Mouse (Mus musculus): ENCODE measurements around the gene Sel1l3.

Gene Sel1l3

DNA sequence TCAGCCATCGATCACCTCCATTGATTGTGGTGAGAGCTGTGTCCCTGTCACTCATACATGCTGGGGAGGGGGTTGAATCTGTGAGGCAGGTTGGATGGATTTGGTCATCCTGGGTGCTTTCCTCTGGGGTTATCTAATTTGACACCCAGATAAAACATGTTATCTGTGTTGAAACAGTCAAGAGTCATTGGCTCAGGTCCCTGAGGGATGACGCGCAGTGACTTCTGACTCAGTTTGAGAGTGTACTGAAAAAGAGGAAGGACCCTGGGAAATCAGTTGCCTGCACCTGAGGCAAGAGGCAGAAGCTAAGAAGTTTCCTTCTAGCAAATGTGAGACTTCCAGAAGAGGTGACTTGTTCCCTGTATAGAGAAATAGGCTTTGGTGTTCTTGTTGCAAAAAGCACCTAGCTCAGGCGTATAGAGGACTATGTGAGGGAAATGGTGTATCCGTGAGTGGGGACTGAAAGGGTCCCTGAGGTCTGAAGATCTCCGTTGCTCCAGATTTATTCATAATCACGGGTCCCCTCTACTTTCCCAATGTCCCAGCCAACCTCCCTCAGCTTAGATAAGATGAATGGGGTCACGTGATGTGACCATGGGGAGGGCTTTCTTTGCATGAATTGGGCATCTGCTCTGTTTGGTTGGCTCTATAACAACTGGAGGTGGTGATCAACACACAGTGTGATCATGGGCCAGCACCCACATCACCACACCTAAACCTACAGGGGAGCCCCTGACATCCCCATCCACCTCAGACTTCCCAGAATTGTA lies 73.4 kb downstream of the Sel1l3 start:
- DNase-seq (ENCODE audit: low read depth): no peak

DNA sequence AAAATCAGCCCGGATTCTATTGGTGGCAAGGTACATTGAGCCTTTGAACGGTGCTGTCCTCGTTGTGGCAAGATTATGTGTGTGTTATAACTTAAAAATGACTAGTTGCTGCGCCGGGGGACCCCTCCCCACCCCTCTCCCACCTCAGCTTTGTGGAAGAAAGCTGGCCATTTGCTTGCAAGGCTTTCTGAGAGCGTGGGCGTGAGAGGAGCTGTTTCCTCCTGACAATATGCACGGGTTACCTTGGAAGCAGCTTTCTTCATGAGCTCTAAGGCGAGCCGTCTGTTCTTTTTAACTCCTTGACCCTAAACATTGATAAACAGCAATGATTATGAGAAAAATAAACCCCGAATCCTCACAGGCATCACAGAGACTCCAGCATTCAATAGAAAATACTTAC lies 74.2 kb downstream of the Sel1l3 start:
- no peak for DNase-seq (ENCODE audit: low read depth)

DNA sequence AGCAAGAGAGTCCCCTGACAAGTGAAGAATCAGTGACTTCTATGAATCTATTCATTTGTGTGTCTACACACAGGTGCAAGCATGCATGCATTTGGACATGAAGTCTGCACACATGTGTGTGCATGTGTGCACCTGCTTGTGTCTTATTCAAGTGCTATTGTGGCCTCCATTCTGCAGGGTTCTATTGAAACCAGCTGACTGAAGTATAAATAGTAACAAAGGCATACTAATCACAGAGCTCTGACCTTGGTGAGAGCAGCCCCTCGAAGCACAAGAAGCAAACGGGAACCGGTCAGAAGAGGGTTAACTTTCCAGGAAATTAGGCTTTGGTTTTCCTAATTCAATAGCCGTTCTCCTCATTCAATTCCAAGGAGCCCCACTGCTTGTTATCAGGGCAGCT lies 74.6 kb downstream of the Sel1l3 start:
- no peak for DNase-seq (ENCODE audit: low read depth)

DNA sequence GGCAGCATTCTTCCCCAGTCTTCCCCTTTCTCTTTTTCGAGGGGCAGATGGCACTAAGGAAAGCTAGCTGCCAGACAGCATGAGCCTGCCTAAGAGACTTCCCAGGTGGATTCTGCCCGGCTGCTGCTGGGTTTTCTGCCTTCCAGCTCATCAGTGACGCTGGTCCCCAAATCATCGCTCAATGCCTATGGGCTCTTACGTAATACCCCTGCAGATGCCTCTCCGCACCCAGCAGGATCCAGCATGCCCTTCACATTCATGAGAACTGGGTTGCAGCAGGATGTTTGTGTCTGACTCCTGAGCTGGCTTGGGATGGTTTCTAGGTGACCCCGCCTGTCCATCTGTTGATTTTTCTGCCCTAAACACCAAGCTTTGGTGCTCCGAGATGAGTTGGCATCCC lies 75.7 kb downstream of the Sel1l3 start:
- DNase-seq (ENCODE audit: low read depth): no peak

DNA sequence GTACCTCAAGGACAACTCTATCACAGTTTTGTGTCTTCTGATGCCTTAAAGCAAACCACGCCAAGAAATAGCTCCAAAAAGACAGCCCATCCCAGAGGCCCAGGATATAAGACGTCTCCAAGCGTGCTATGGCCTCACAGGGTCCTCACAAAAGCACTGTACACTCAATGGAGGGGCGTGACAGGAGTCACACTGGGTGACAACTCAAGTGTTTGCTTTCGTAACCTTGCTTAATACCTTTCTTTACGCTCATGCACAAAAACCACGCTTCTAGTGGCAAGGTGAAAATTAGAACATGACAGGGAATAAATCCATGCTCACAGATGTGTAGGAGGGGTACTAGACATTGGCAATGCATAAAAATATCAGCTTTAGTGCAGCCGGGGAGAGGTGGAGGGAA lies 77.7 kb downstream of the Sel1l3 start:
- DNase-seq (ENCODE audit: low read depth): no peak

DNA sequence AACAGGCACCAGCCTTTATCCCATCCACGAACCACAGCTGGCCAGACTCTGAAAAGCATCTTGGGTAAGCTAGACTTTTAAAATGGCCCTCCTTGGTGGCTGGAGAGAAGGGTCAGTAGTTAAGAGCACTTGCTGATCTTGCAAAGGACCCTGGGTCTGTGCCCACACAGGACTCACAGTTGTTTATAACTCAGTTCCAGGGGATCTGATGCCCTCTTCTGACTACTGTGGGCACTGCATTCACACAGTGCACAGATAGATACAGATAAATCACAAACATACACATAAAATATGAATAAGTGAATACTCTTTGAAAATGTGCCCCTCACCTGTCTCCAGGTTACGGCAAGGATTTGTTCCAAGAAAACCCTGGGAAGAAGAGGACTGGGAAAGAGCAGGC lies 79.7 kb downstream of the Sel1l3 start:
- DNase-seq (ENCODE audit: low read depth): no peak

DNA sequence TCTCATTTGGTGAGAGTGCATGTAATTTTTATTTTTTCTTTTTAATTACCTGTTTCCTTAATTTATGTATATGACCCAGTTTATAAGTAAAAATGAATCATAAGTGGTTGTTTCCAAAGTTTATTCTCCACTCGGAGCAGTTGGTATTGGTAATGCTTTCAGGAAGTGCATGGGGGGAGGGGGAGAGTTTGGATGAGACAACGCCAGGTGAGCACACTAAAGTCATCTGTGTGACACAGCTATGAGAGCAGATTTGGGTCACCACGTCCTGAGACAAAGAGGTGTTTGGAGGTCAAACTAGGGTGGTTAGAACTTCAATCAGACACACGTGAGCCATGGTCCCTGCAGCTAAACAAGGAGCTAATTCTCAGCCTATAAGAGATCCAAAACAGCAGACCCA lies 89.0 kb downstream of the Sel1l3 start:
- DNase-seq (ENCODE audit: low read depth): no peak

DNA sequence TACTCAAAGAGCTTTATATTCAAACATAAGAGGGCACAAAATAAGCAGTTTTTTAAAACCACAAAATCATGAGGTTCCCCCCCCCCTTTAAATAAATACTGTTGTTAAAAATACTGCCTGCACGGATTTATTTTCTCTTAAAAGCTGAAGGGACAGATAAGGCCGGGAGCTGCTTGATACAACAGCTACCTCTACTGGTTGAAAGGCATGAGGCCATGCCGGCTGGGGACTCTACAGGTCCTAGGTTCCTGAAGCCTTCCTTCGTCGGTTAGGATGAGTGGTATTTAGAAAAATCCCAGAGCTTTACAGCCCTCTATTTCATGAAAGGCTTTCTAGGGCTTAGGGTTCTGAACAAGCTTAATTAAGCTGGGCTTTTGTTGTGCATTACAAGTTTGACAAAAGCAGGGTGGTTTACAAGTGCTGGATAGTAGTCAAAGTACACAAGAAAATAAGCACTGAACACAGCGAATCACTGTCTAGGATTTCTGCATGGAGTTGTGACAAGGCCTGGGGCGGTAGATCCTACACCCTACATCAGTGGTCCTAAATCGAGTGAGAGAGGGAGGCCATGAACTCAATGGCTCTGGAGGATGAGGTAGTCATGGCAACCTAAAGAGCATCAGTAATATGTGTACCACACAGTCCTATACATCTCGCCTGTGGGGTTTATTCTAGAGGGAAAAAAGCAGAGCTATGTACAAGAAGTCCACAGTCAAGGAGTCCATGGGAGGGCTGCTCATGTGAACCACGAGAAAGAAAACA lies 90.0 kb downstream of the Sel1l3 start:
- DNase-seq (ENCODE audit: low read depth): no peak

DNA sequence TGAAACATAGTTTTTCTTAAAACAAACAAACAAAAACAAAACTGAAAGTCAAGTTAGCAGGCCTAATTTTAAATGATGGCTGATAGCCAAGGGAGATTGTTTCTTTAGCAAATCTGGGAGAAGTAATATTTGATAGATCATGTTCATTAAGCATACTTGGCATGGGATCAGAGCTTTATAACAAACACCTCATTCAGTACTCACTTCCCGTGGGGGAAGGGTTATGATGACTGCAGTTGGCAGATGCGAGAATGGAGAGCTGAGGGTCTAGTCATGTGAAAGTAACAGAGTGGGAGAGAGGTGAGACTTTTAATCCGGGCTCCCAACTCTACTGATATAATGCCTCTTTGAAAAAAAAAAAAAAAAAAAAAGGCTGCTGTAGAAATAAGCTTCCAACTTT lies 94.0 kb downstream of the Sel1l3 start:
- no peak for DNase-seq (ENCODE audit: low read depth)

DNA sequence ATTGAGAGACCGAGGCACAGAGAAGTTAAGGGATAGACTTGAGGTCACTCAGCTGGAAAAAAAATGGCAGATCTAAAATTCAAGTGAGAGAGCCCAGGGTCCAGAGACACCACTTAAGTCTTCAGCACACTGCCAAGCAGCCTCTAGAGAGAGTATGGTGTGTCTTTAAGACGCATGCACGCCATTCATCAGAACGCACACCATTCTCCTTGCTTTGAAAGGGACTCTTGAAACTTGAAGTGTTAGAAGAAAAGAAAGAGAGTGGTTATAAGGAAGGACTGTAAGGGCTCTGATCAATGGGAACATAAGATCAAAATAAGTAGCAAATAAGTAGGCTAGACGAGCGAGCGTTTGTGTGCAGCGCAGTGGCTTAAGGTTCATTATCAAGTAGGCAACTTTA lies 95.5 kb downstream of the Sel1l3 start:
- DNase-seq (ENCODE audit: low read depth): no peak

DNA sequence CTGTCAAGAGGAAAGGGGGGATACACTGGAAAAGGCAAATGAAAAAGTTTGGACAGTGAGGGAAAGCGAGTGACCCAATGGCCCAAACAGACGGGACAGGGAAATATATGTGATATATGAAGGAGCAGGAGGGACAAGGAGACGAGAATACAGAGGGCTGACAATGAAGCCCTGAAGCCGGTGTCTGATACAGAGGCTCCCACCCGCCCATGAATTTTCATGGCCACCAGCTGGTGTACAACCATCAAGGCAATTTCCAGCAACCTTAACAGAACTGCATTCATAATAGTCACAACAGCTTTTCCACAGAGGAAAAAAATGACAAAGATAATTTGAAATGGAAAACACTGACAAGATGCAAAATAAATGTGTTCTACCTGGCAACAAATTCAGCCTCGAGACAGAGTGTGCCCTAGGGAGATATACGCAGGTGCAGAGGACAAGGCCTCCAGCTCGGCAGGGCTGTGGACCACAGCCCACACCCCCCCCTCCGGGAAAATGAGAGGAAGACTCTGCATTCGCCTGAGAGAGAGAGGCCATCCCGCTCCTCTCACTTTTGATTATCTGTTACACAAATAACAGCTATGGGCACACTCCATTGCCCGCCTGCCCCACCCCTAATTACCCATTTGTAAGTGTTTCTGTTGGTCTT lies 99.0 kb downstream of the Sel1l3 start:
- DNase-seq (ENCODE audit: low read depth): no peak

DNA sequence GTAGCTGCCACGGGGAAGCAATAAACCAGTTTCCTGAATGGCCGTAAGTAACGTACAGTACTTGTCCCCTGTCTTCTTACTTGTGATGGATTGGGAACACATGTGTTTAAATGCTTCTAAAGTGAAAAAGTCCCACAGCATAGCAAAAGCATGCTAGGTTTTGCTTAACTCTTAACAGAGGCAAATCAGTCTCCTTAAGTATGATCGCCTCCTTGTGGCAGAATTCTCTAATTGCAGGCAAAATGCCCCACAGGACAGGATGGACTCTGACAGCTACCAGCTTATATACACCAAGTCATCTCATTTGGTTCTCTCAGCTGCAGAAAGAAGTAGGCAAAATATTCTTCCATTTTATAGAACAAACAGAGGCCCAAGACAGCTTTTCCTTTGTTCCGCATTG lies 100.8 kb downstream of the Sel1l3 start:
- peak; percentile 18 for DNase-seq (ENCODE audit: low read depth)

DNA sequence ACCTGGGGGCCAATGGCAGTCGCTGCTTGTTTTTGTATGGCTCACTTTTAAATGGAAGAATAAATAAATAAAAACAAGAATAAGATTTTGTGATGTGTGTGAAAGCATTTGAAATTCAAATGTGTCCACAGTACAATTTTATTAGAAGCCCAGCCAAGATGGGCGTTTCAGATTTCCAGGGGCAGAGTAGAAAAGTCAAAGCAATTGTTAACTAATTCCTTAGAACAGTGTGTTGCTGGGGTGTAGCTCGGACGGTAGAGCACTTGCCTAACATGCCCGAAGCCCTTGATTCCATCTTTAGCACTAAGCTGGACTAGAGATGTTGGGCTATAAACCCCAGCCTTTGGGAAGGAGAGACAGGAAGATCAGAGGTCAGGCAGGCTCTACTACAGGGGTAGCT lies 102.7 kb downstream of the Sel1l3 start:
- DNase-seq (ENCODE audit: low read depth): no peak

DNA sequence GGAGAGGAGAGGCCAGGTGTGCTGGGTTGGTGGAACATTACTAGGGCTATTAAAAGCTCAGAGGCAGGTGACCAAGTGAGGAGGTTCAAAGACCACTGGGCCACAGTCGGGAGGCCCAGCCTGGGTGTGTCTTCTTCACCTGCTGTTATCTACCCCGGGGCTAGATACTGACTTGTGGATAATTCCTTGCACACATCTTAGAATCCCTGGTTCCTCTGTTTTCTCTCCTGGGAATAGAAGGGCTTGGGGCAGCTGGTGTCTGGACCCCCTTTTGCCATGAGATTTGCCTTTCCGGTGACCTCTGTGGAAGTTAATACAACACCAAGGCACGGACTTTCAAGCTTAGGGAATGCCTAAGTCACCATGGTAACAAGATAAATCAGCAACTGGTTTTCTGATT lies 103.5 kb downstream of the Sel1l3 start:
- DNase-seq (ENCODE audit: low read depth): no peak

DNA sequence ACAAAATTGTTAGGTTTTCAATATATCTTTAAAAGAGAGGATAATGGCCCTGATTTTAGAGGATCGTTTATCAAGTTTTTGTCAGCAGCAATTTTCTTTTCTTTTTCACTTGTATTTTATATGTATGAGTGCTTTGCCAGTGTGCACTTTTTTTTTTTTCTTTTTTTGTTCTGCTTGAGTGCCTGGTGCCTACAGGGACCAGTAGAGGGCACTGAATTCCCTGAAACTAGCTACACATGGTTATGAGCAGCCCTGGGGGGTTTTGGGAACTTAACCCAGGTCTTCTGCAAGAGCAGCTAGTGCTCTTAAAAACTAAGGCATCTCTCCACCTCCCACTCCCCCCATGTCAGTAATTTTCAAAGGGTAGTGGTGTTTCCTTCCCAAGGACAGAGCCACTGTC lies 105.1 kb downstream of the Sel1l3 start:
- no peak for DNase-seq (ENCODE audit: low read depth)

DNA sequence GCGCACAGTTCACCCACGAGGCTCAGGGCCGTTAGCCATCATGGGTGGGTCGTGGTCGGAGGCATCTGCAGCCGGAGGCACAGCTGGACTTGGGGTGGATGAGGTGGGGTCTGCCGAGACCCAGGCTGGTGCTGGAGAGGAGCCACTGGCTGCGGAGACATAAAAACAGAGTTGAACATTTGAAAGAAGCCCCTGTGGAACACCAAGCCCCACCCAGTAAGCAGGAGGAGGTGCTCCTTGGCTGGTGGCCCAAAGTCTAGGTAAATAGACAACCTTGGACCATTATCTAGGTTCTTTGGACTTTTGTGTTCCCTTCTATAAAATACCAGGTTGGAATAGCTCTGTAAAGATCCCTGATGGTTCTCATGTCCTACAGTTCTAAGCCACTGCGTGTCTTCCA lies 105.7 kb downstream of the Sel1l3 start:
- no peak for DNase-seq (ENCODE audit: low read depth)

DNA sequence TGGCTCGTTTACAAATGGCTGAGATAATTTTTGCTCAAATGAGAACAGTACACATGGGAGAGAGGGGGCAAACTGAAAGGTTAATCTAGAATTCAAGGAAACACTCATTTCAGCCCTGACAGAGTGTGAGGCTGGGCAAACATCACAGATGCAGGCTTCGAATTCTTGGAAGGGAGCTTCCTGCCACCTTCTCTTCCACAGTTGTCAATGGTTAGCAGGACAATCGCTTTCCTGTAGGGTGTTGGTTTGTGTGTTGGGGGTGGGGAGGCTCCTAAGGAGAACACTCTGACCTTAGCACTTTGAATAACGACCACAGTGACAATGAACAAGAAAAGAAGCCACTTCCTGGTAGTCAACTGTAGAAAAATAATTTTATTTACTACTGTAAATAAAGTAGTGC lies 107.0 kb downstream of the Sel1l3 start:
- no peak for DNase-seq (ENCODE audit: low read depth)

DNA sequence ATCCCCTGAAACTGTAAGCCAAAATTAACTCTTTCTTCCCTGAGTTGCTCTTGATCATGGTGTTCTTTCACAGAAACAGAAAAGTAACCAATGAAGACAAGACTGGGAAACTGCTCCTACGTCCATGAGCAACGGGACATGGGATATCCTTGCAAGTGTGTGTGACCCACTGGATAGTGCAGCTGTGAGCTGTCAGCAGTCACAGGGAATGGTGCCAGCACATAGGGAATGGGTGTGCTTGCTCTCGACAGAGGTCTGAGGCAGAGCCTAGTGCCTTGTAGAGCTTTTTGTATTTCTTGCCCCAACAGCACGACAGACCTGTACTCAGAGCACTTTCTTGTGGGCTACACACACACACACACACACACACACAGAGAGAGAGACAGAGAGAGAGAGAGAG lies 107.6 kb downstream of the Sel1l3 start:
- DNase-seq (ENCODE audit: low read depth): no peak

DNA sequence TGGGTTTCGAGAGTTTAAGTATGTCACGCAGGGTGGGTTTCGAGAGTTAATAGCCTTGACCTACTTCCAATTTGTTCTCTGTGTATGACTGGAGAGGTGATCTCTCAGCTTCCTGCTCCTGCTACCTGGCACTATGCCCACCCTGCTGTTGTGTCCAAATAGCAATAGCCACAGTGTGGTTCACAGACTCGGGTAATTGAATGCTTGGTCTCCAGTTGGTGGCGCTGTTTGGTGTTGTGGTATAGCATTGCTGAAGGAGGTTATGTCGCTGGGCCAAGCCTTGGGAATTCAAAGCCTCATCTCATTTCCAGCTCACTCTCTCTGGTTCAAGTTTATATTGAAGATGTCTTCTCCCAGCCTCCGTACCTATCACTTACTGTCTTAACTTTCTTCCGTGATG lies 108.0 kb downstream of the Sel1l3 start:
- no peak for DNase-seq (ENCODE audit: low read depth)

DNA sequence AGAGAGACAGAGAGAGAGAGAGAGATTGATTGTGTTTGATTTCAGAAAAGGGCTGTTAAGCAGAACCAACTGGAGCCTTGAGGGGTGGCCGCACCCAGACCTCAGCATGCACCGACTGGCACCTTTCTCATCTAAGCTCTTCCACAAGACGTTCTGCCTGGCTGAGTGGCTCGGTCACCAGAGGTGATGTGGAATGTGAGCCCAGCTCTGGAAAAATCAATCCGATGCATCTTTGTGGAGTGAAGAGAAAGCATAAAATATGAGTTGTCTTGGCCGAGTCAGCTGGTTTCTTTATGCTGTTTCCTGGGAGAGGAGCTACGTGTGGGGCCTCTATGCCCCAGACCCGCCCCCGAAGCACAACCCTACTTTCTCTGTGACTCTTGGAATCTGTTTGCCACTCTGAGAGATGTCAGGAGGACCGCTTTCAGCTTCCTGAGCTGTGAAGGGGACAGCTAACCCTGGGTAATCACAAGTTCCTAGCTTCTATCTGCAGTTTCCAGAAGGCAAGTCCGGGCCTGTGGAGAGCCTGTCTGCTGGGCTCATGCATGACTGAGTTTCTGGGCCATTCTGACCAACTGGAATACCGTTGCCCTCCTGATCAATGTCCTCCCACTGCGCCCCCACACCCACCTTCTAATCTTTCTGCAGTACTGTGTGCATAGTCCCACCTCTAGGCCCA lies 109.4 kb downstream of the Sel1l3 start:
- no peak for DNase-seq (ENCODE audit: low read depth)

DNA sequence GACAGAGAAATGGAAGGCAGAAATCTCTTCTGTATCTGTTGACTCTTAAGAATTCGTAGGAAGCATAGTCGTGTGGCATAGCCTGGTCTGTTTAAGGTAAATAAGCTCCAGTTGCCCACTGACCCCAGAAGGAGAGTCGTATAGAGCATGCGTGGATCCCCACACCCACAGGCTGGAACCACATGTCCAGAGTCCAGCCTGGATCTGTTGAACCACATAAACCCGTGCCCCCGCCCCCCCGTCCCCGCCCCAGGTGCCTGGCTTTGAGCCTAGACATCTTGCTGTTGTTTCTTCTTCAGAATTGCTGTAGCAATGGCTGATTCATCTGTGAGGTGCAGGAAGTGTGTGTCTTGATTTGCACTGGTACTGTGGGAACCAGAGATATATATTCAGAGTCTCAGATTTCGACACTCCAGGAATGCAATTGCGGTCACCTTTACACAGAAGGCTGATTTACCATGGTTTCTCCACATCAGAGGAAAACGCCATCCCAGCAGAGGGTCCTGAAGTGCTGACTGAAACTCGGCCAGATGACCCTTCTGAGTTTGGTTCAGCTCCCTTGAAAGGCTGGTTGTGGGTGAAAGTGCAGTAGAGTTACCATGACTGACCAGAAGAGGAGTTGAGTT lies 111.8 kb downstream of the Sel1l3 start:
- no peak for DNase-seq (ENCODE audit: low read depth)

DNA sequence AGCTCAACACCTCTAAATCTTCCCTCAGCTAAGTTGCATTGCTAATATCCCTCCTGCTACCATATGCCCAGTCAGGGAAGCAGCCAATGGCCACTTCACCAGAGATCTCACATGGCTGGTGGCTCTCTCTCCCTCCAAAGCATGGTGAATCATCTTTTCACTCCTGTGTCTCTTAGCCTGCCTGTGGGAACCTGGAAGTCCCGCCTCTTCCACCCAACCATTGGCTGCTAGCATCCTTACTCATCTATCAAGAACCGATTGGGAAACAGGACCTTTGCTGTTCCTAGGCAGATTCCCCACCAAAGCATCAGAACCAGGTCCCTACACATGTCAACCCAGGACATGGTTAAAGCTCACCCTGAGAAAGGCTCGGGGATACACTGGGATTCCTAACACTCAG lies 122.4 kb downstream of the Sel1l3 start:
- DNase-seq (ENCODE audit: low read depth): no peak

Data from induced T-regulatory cell, adult 2 months (primary cell).